ENCODE assay signal across 10 mouse cellular contexts in the genomic region with DNA sequence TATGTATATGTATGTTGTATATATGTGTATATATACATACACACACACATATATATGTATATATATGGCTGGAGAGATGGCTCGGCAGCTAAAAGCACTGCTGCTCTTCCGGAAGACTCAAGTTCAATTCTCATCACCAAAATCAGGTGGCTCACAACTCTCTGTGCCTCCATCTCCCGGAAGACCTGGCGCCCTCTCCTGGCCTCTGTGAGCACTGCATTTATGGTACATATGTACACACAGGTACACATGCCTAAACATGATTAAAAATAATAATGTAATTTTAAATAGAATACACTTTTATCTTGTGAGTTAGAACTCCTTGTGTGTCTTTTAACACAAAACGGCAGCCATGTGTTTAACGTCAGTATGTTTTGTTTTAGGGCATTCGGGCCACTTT.
DNase-seq lines count a peak whose midpoint lies in the region; ATAC-seq and TF ChIP-seq lines count a peak whose summit lies in the region.
"Had no signal": no experiment of that assay in that cellular context is flagged by ENCODE, and none has a peak within 500 bp of the region (broad histone marks: within the 10 kb centered on the region; RNA-seq: fewer than 3 reads in every experiment).

No protein-coding gene starts in this region.

- no peak overlapping the region for H3K27ac ChIP-seq in gastrocnemius, adult 2 months
- no peak overlapping the region for H3K27ac ChIP-seq in midbrain, embryonic 14.5 days (replicated peaks; ENCODE audit: low read depth, low read length)
- H3K27ac ChIP-seq in midbrain, embryonic 15.5 days, result no peak overlapping the region
- H3K27ac ChIP-seq: embryonic facial prominence, embryonic 15.5 days; limb, embryonic 15.5 days had no signal

- H3K4me3 ChIP-seq in gastrocnemius, adult 2 months, result no peak overlapping the region
- no peak overlapping the region for H3K4me3 ChIP-seq in midbrain, embryonic 14.5 days (replicated peaks; ENCODE audit: low read depth, low read length)
- no peak overlapping the region for H3K4me3 ChIP-seq in midbrain, embryonic 15.5 days
- H3K4me3 ChIP-seq: embryonic facial prominence, embryonic 15.5 days; limb, embryonic 15.5 days had no signal

- H3K9me3 ChIP-seq in midbrain, embryonic 14.5 days (ENCODE audit: control insufficient read depth, low read length), result no peaks in the 10 kb centered on the region
- no peaks in the 10 kb centered on the region for H3K9me3 ChIP-seq in midbrain, embryonic 15.5 days
- H3K9me3 ChIP-seq: limb, embryonic 15.5 days had no signal

- no peak overlapping the region for H3K9ac ChIP-seq in midbrain, embryonic 14.5 days (replicated peaks; ENCODE audit: low read length)
- H3K9ac ChIP-seq in midbrain, embryonic 15.5 days, result no peak overlapping the region
- H3K9ac ChIP-seq: embryonic facial prominence, embryonic 15.5 days; limb, embryonic 15.5 days had no signal

- H3K4me2 ChIP-seq in midbrain, embryonic 14.5 days (ENCODE audit: low read length), result no peak overlapping the region
- H3K4me2 ChIP-seq in midbrain, embryonic 15.5 days, result no peak overlapping the region
- H3K4me2 ChIP-seq: embryonic facial prominence, embryonic 15.5 days; limb, embryonic 15.5 days had no signal

- H3K36me3 ChIP-seq in midbrain, embryonic 14.5 days (ENCODE audit: control insufficient read depth, insufficient read depth, low read length), result peaks cover 76% of the 10 kb centered on the region
- peaks cover 61% of the 10 kb centered on the region for H3K36me3 ChIP-seq in midbrain, embryonic 15.5 days (replicated peaks)

- intact Hi-C loops in gastrocnemius, adult 2 months (cut with DNase I), result no loop called here
- intact Hi-C loops in left cerebral cortex, postnatal 25 days (cut with DNase I), result no loop called here

- H3K27me3 ChIP-seq in midbrain, embryonic 14.5 days (ENCODE audit: control insufficient read depth, insufficient read depth, low read length), result no peaks in the 10 kb centered on the region
- no peaks in the 10 kb centered on the region for H3K27me3 ChIP-seq in midbrain, embryonic 15.5 days (replicated peaks)
- H3K27me3 ChIP-seq: embryonic facial prominence, embryonic 15.5 days; limb, embryonic 15.5 days had no signal

- ATAC-seq in midbrain, embryonic 14.5 days (ENCODE audit: low FRiP score, low TSS enrichment), result no peak
- ATAC-seq in midbrain, embryonic 15.5 days (replicated peaks), result no peak

- no peaks in the 10 kb centered on the region for H3K4me1 ChIP-seq in midbrain, embryonic 14.5 days (ENCODE audit: control insufficient read depth, insufficient read depth, low read length)
- H3K4me1 ChIP-seq in midbrain, embryonic 15.5 days, result no peaks in the 10 kb centered on the region
- H3K4me1 ChIP-seq: limb, embryonic 15.5 days had no signal

- DNase-seq in gastrocnemius, adult 2 months, result peak; percentile 32
- no peak for DNase-seq in gastrocnemius, adult 18-20 months (ENCODE audit: low spot score)
- peak; percentile 34 for DNase-seq in midbrain, embryonic 14.5 days
- DNase-seq in c-Kit-positive CD71-positive TER-119-negative erythroid progenitor cells, embryonic 14.5 days (ENCODE audit: low read depth), result peak; percentile 21
- DNase-seq in thymus, postnatal 0 days (ENCODE audit: low spot score), result peak; percentile 39
- no peak for DNase-seq in adipocyte (ENCODE audit: low spot score)
- no peak for DNase-seq in left cerebral cortex, postnatal 25 days (ENCODE audit: low spot score in 2 of 2)

- TF ChIP-seq CTCF in gastrocnemius, adult 2 months (IDR thresholded peaks at IDR 0.05), result peak; percentile 70

- WGBS in midbrain, embryonic 14.5 days, result 97% methylated on average over 7 of the region's 7 CpGs
- WGBS in midbrain, embryonic 15.5 days, result 94% methylated on average over 7 of the region's 7 CpGs

Comparison
In these comparisons a context has a peak if more than half of its experiments do, and no peak if none do; other contexts are left out.
1. DNase-seq: peak in gastrocnemius, adult 2 months (single experiment), midbrain, embryonic 14.5 days (single experiment), c-Kit-positive CD71-positive TER-119-negative erythroid progenitor cells, embryonic 14.5 days (single experiment) and thymus, postnatal 0 days (single experiment); none in gastrocnemius, adult 18-20 months (single experiment), adipocyte (single experiment) and left cerebral cortex, postnatal 25 days (0 of 2).